In genomic region chr4:65285165-65285564, GRCm38 (mm10) we compare ENCODE assay signal across 27 mouse cellular contexts.
DNase-seq lines count a peak whose midpoint lies in the region; ATAC-seq and TF ChIP-seq lines count a peak whose summit lies in the region.
"Had no signal": no experiment of that assay in that cellular context is flagged by ENCODE, and none has a peak within 500 bp of the region (broad histone marks: within the 10 kb centered on the region; RNA-seq: fewer than 3 reads in every experiment).

No protein-coding gene starts in this region.

- no peak overlapping the region for H3K4me3 ChIP-seq in lung, embryonic 14.5 days (ENCODE audit: low read depth, low read length)
- no peak overlapping the region for H3K4me3 ChIP-seq in liver, embryonic 13.5 days (replicated peaks)
- H3K4me3 ChIP-seq in liver, embryonic 16.5 days (ENCODE audit: low read depth, low read length), result no peak overlapping the region
- H3K4me3 ChIP-seq in midbrain, embryonic 15.5 days, result no peak overlapping the region
- H3K4me3 ChIP-seq: embryonic facial prominence, embryonic 12.5 days; embryonic facial prominence, embryonic 15.5 days; heart, embryonic 12.5 days; heart, embryonic 15.5 days; hindbrain, embryonic 10.5 days; hindbrain, embryonic 13.5 days had no signal

- H3K36me3 ChIP-seq in lung, embryonic 14.5 days (ENCODE audit: insufficient read depth), result no peaks in the 10 kb centered on the region
- H3K36me3 ChIP-seq in liver, embryonic 13.5 days, result no peaks in the 10 kb centered on the region
- H3K36me3 ChIP-seq in liver, embryonic 16.5 days (ENCODE audit: control insufficient read depth, insufficient read depth), result no peaks in the 10 kb centered on the region
- H3K36me3 ChIP-seq in midbrain, embryonic 15.5 days (replicated peaks), result no peaks in the 10 kb centered on the region
- H3K36me3 ChIP-seq: embryonic facial prominence, embryonic 12.5 days; embryonic facial prominence, embryonic 15.5 days; heart, embryonic 12.5 days; heart, embryonic 15.5 days; hindbrain, embryonic 10.5 days; hindbrain, embryonic 13.5 days had no signal

- no peak for TF ChIP-seq CTCF in lung, embryonic 14.5 days (IDR thresholded peaks at IDR 0.05; ENCODE audit: low read depth)

- H3K27ac ChIP-seq in lung, embryonic 14.5 days (ENCODE audit: low read depth), result no peak overlapping the region
- H3K27ac ChIP-seq in liver, embryonic 13.5 days, result no peak overlapping the region
- H3K27ac ChIP-seq in liver, embryonic 16.5 days (ENCODE audit: low read length), result no peak overlapping the region
- no peak overlapping the region for H3K27ac ChIP-seq in midbrain, embryonic 15.5 days
- H3K27ac ChIP-seq: embryonic facial prominence, embryonic 12.5 days; embryonic facial prominence, embryonic 15.5 days; heart, embryonic 15.5 days; hindbrain, embryonic 10.5 days; hindbrain, embryonic 13.5 days had no signal

- 8% methylated on average over 1 of the region's 1 CpGs for WGBS in lung, embryonic 14.5 days
- 6% methylated on average over 1 of the region's 1 CpGs for WGBS in liver, embryonic 13.5 days (ENCODE audit: insufficient replicate concordance)
- 12% methylated on average over 1 of the region's 1 CpGs for WGBS in liver, embryonic 16.5 days (ENCODE audit: insufficient replicate concordance)
- 90% methylated on average over 1 of the region's 1 CpGs for WGBS in midbrain, embryonic 15.5 days

- no peak for ATAC-seq in lung, embryonic 14.5 days (ENCODE audit: insufficient read depth)
- ATAC-seq in liver, embryonic 13.5 days (ENCODE audit: low read depth), result peak; percentile 57
- ATAC-seq in liver, embryonic 16.5 days (ENCODE audit: low read depth), result peak; percentile 50
- no peak for ATAC-seq in midbrain, embryonic 15.5 days (replicated peaks)
- ATAC-seq: activated CD4-positive, CD25-positive, alpha-beta regulatory T cell, adult 4 months; CD4-positive, CD25-positive, alpha-beta regulatory T cell, adult 4 months; forebrain, embryonic 14.5 days; forebrain, postnatal 0 days; hindbrain, embryonic 16.5 days had no signal

- no peak overlapping the region for H3K4me2 ChIP-seq in lung, embryonic 14.5 days
- H3K4me2 ChIP-seq in liver, embryonic 13.5 days, result no peak overlapping the region
- no peak overlapping the region for H3K4me2 ChIP-seq in liver, embryonic 16.5 days (ENCODE audit: low read depth, low read length)
- H3K4me2 ChIP-seq in midbrain, embryonic 15.5 days, result no peak overlapping the region
- H3K4me2 ChIP-seq: embryonic facial prominence, embryonic 12.5 days; embryonic facial prominence, embryonic 15.5 days; heart, embryonic 12.5 days; heart, embryonic 15.5 days; hindbrain, embryonic 13.5 days had no signal

- peak; percentile 41 for DNase-seq in lung, embryonic 14.5 days
- no peak for DNase-seq in lung, postnatal 36 days
- DNase-seq in liver, embryonic 13.5 days, result no peak
- DNase-seq in kidney, postnatal 4 days, result no peak
- no peak for DNase-seq in frontal cortex, postnatal 10 days (ENCODE audit: low spot score in 2 of 2)
- DNase-seq: adrenal gland, adult 8-10 months; adrenal gland, postnatal 25 days; cerebellum, adult 11-12 months; cerebellum, adult 8-10 months; cerebellum, postnatal 14 days; forebrain, postnatal 0 days; gastrocnemius, postnatal 25 days; heart, adult 18-20 months; heart, postnatal 10 days; heart, postnatal 36 days had no signal

- no peaks in the 10 kb centered on the region for H3K9me3 ChIP-seq in lung, embryonic 14.5 days (ENCODE audit: low read depth, low read length)
- no peaks in the 10 kb centered on the region for H3K9me3 ChIP-seq in liver, embryonic 13.5 days (replicated peaks)
- no peaks in the 10 kb centered on the region for H3K9me3 ChIP-seq in liver, embryonic 16.5 days (replicated peaks; ENCODE audit: control insufficient read depth, low read length)
- no peaks in the 10 kb centered on the region for H3K9me3 ChIP-seq in midbrain, embryonic 15.5 days
- H3K9me3 ChIP-seq: embryonic facial prominence, embryonic 12.5 days; embryonic facial prominence, embryonic 15.5 days; heart, embryonic 12.5 days; heart, embryonic 15.5 days; hindbrain, embryonic 10.5 days; hindbrain, embryonic 13.5 days had no signal

- no peak overlapping the region for H3K9ac ChIP-seq in lung, embryonic 14.5 days
- no peak overlapping the region for H3K9ac ChIP-seq in liver, embryonic 13.5 days
- H3K9ac ChIP-seq in liver, embryonic 16.5 days (ENCODE audit: low read depth, low read length), result no peak overlapping the region
- no peak overlapping the region for H3K9ac ChIP-seq in midbrain, embryonic 15.5 days
- H3K9ac ChIP-seq: embryonic facial prominence, embryonic 12.5 days; embryonic facial prominence, embryonic 15.5 days; forebrain, postnatal 0 days; heart, embryonic 12.5 days; heart, embryonic 15.5 days; hindbrain, embryonic 13.5 days had no signal

- no peaks in the 10 kb centered on the region for H3K4me1 ChIP-seq in lung, embryonic 14.5 days (ENCODE audit: insufficient read depth)
- H3K4me1 ChIP-seq in liver, embryonic 13.5 days (replicated peaks), result peaks cover 29% of the 10 kb centered on the region
- H3K4me1 ChIP-seq in liver, embryonic 16.5 days (ENCODE audit: control insufficient read depth, low read depth, low read length), result no peaks in the 10 kb centered on the region; the same call in 1 of the 2 replicates
- H3K4me1 ChIP-seq in midbrain, embryonic 15.5 days, result peaks cover 1% of the 10 kb centered on the region; the same call in 1 of the 2 replicates
- H3K4me1 ChIP-seq: embryonic facial prominence, embryonic 15.5 days had no signal

- H3K27me3 ChIP-seq in lung, embryonic 14.5 days (ENCODE audit: insufficient read depth, low read length), result no peaks in the 10 kb centered on the region
- no peaks in the 10 kb centered on the region for H3K27me3 ChIP-seq in liver, embryonic 13.5 days
- no peaks in the 10 kb centered on the region for H3K27me3 ChIP-seq in liver, embryonic 16.5 days (ENCODE audit: control insufficient read depth, insufficient read depth, low read depth, low read length)
- H3K27me3 ChIP-seq in midbrain, embryonic 15.5 days (replicated peaks), result peaks cover 3% of the 10 kb centered on the region; the same call in 1 of the 2 replicates
- H3K27me3 ChIP-seq: embryonic facial prominence, embryonic 12.5 days; embryonic facial prominence, embryonic 15.5 days; heart, embryonic 12.5 days; heart, embryonic 15.5 days; hindbrain, embryonic 13.5 days had no signal

Comparison
In these comparisons a context has a peak if more than half of its experiments do, and no peak if none do; other contexts are left out.
1. ATAC-seq: peak in liver, embryonic 13.5 days (single experiment) and liver, embryonic 16.5 days (single experiment); none in lung, embryonic 14.5 days (single experiment) and midbrain, embryonic 15.5 days (single experiment).